Mouse (Mus musculus): Measurements from ENCODE around the gene Cited4. TPM values are rescaled to one million over a fixed set of nuclear protein-coding genes. Genes with fewer than 3 reads are reported as not detected.
A peak's percentile ranks its signal among the peaks of the same experiment; 100 is the strongest.

Gene Cited4
- polyA plus RNA-seq, 1 experiment from 2014 or later: 7.6 TPM

DNA sequence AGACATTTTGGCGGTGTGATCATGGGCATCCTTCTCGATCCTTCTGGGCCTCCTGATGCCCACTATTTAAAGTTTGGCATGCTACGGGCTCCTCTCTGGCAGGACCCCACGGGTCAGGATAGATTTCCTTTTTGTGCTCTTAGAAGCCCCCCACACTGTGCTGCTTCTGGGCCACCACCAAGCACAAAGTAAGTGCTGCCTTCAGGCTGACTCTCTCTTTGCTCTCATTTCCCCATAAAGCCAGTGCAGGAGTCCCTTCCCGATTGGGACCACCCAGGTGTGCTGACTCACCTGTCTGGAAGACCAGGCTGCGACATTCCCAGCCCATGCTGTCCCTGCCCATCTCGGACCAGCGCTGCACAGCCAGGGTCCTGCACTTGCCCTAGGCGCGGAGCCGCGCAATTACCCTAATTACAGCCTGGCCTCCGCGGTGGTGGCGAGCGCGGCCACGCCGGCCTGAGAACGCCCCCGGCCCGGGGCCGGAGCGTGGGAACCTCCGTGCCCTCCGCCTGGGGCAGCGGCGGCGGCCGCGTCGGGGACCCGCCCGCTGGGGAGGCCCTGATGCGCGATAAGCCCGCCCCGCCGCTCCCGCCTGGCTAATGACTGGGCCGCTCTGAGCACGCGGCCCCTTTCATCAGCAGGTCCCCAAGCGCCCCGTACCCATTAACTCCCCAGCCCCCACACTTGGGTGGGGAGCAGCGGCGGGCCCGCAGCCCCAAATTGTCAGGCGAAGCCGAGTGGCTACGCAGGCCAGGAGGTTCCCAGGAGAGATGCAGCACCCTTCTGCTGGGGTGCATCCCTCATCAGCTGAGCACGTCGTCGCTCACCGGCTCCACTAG lies 16.8 kb upstream of the Cited4 start:
- H3K9me3 ChIP-seq (replicated peaks; ENCODE audit: control insufficient read depth, low read length): no peaks in the 10 kb centered on the region
- ATAC-seq (replicated peaks; ENCODE audit: insufficient number of reproducible peaks, low FRiP score, low TSS enrichment, low read depth) (peak; percentile 64), DNase-seq (ENCODE audit: low spot score) (peak; percentile 44)
- peak overlapping the region; percentile 39; the same call in 1 of the 2 replicates for H3K9ac ChIP-seq (replicated peaks; ENCODE audit: low read length)
- no peaks in the 10 kb centered on the region for H3K36me3 ChIP-seq (replicated peaks; ENCODE audit: control insufficient read depth, insufficient read depth, low read depth, low read length)
- peak overlapping the region; percentile 44 for H3K4me3 ChIP-seq (ENCODE audit: low read depth, low read length)
- H3K4me1 ChIP-seq (ENCODE audit: control insufficient read depth, insufficient read depth, low read length): peaks cover 4% of the 10 kb centered on the region; the same call in 1 of the 2 replicates
- H3K27me3 ChIP-seq (ENCODE audit: control insufficient read depth, insufficient read depth, low read length): peaks cover 24% of the 10 kb centered on the region
- no peak overlapping the region for H3K27ac ChIP-seq (replicated peaks; ENCODE audit: low read depth, low read length)
- H3K4me2 ChIP-seq (ENCODE audit: low read depth, low read length): peak overlapping the region; percentile 89
- 5% methylated on average over 53 of the region's 55 CpGs for WGBS

DNA sequence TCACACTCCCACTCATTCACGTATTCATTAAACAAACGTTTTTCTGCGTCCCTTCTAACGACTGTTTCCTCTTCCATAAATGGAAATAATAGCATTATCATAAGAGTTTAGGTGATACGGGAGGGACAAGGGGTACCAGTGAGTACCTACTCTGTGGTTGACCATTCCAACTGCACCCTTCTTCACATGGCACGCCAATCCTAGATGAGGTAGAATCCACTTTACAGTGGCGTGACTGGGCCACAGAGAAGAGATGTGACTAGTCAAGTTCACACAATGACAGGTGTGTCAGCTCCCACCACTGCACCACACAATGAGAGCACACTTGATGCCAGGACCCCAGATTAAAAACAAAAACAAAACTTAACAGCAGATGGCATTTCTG lies 16.2 kb upstream of the Cited4 start:
- no peak for DNase-seq (ENCODE audit: low spot score)
- Histone ChIP-seq H3K36me3 (replicated peaks; ENCODE audit: control insufficient read depth, insufficient read depth, low read depth, low read length) (no peaks in the 10 kb centered on the region), H3K27me3 (ENCODE audit: control insufficient read depth, insufficient read depth, low read length) (peaks cover 24% of the 10 kb centered on the region), H3K9me3 (replicated peaks; ENCODE audit: control insufficient read depth, low read length) (no peaks in the 10 kb centered on the region), H3K9ac (replicated peaks; ENCODE audit: low read length) (0 out of 2 replicates have a peak overlapping the region, but pooled peaks have one; percentile 39), H3K4me2 (ENCODE audit: low read depth, low read length) (peak overlapping the region; percentile 89), H3K4me3 (ENCODE audit: low read depth, low read length) (peak overlapping the region; percentile 44), H3K27ac (replicated peaks; ENCODE audit: low read depth, low read length) (no peak overlapping the region), H3K4me1 (ENCODE audit: control insufficient read depth, insufficient read depth, low read length) (peaks cover 4% of the 10 kb centered on the region; the same call in 1 of the 2 replicates)
- no peak for ATAC-seq (replicated peaks; ENCODE audit: insufficient number of reproducible peaks, low FRiP score, low TSS enrichment, low read depth)
- WGBS: 28% methylated on average over 7 of the region's 7 CpGs

DNA sequence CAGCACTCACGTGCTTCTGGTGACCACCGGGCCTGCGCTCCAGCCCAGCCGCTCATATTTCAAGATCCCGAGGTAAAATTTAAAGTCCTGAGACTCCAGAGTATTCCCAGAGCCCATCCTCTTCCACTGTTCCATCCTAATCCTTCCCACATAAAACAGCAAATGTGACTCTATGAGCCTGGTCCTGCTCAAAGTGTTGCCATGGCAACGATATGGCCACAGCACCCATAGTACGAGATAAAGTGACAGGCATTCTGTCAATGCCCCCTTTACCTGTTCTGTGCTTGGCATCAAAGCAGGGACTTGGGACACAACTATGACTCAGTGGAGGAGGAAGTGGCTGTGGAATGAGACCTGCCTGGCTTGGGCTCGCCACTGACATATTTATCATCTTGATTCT lies 10.5 kb upstream of the Cited4 start:
- WGBS: 72% methylated on average over 8 of the region's 8 CpGs
- Histone ChIP-seq H3K27ac (replicated peaks; ENCODE audit: low read depth, low read length) (no peak overlapping the region), H3K4me3 (ENCODE audit: low read depth, low read length) (no peak overlapping the region)

DNA sequence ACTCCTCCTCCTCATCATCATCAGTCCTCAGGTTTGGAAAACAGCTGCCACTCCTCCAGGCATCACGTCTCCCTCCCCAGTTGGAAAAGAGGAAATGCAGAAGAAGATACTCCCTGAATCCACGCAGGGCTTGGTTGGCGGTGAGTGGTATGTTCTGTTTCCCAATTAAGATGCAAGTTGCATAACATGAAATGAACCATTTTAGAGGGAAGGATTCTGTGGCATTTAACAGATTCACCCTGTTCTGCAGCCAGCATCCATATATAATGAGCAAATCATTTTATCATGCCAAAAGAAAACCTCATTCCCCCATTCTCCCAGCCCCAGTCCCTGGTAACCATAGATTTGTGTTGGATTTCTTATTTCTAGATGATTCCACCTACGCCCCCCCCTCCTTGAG lies 5.9 kb upstream of the Cited4 start:
- Histone ChIP-seq H3K4me3 (ENCODE audit: low read depth, low read length) (no peak overlapping the region), H3K9me3 (replicated peaks; ENCODE audit: control insufficient read depth, low read length) (no peaks in the 10 kb centered on the region), H3K9ac (replicated peaks; ENCODE audit: low read length) (no peak overlapping the region), H3K27ac (replicated peaks; ENCODE audit: low read depth, low read length) (no peak overlapping the region), H3K4me2 (ENCODE audit: low read depth, low read length) (no peak overlapping the region), H3K4me1 (ENCODE audit: control insufficient read depth, insufficient read depth, low read length) (no peaks in the 10 kb centered on the region), H3K27me3 (ENCODE audit: control insufficient read depth, insufficient read depth, low read length) (no peaks in the 10 kb centered on the region), H3K36me3 (replicated peaks; ENCODE audit: control insufficient read depth, insufficient read depth, low read depth, low read length) (no peaks in the 10 kb centered on the region)
- ATAC-seq (replicated peaks; ENCODE audit: insufficient number of reproducible peaks, low FRiP score, low TSS enrichment, low read depth): no peak
- DNase-seq (ENCODE audit: low spot score): no peak
- 76% methylated on average over 4 of the region's 4 CpGs for WGBS

More for the DNA sequence above, 10.5 kb upstream of the Cited4 start:
- H3K36me3 ChIP-seq (replicated peaks; ENCODE audit: control insufficient read depth, insufficient read depth, low read depth, low read length): no peaks in the 10 kb centered on the region
- H3K9me3 ChIP-seq (replicated peaks; ENCODE audit: control insufficient read depth, low read length): no peaks in the 10 kb centered on the region
- no peak overlapping the region for H3K9ac ChIP-seq (replicated peaks; ENCODE audit: low read length)
- DNase-seq (ENCODE audit: low spot score): no peak
- no peak overlapping the region for H3K4me2 ChIP-seq (ENCODE audit: low read depth, low read length)
- no peaks in the 10 kb centered on the region for H3K4me1 ChIP-seq (ENCODE audit: control insufficient read depth, insufficient read depth, low read length)
- H3K27me3 ChIP-seq (ENCODE audit: control insufficient read depth, insufficient read depth, low read length): peaks cover 2% of the 10 kb centered on the region; the same call in 1 of the 2 replicates
- ATAC-seq (replicated peaks; ENCODE audit: insufficient number of reproducible peaks, low FRiP score, low TSS enrichment, low read depth): no peak

DNA sequence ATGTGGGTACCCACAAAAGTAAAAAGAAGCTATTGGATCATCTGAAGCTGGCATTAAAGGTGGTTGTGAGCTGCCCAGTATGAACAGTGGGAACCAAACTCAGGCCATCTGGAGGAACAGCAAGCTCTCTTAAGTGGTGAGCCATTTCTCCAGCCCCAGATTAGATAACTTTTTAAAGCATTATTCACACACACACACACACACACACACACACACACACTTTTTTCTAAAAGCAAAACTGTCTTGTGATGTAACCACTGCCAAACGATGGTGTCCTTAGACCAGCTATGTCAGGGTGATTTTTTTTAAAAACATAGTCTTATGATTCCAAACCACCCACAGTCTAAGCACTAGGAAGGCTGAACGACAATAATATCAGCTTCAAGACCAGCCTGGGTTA lies 1.8 kb upstream of the Cited4 start:
- 77% methylated on average over 2 of the region's 2 CpGs for WGBS
- Histone ChIP-seq H3K4me2 (ENCODE audit: low read depth, low read length) (no peak overlapping the region), H3K4me3 (ENCODE audit: low read depth, low read length) (no peak overlapping the region), H3K9ac (replicated peaks; ENCODE audit: low read length) (no peak overlapping the region), H3K4me1 (ENCODE audit: control insufficient read depth, insufficient read depth, low read length) (no peaks in the 10 kb centered on the region), H3K27me3 (ENCODE audit: control insufficient read depth, insufficient read depth, low read length) (peaks cover 20% of the 10 kb centered on the region), H3K36me3 (replicated peaks; ENCODE audit: control insufficient read depth, insufficient read depth, low read depth, low read length) (no peaks in the 10 kb centered on the region), H3K9me3 (replicated peaks; ENCODE audit: control insufficient read depth, low read length) (no peaks in the 10 kb centered on the region), H3K27ac (replicated peaks; ENCODE audit: low read depth, low read length) (no peak overlapping the region)
- ATAC-seq (replicated peaks; ENCODE audit: insufficient number of reproducible peaks, low FRiP score, low TSS enrichment, low read depth): no peak
- no peak for DNase-seq (ENCODE audit: low spot score)

DNA sequence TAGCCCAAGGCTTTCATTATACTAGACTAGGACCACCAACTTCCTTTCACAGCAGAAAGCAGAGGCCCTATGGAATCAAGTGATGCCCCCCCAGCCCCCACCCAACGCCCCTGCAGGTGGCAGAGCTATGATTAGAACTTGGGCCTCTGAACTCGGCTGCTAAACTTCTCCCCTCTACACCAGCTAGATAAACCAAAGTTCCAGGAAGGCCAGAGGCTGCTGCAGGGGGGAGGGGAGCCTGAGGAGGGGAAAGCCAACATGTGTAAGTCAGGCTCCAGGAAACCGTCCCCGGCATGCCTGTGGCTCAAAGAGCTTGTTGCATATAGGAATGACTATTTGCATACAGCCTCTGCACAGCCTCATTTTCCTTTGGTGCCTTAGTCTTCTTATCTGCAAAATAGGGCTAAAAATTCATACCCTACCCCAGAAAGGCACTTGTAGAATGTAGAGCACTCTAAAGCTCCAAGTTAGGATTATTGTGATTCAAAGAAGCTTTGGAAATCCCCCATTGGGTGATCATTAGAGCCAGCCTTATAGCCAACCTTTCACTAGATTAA lies 1.1 kb upstream of the Cited4 start:
- DNase-seq (ENCODE audit: low spot score) (no peak), ATAC-seq (replicated peaks; ENCODE audit: insufficient number of reproducible peaks, low FRiP score, low TSS enrichment, low read depth) (no peak)
- no peaks in the 10 kb centered on the region for H3K9me3 ChIP-seq (replicated peaks; ENCODE audit: control insufficient read depth, low read length)
- H3K27me3 ChIP-seq (ENCODE audit: control insufficient read depth, insufficient read depth, low read length): peaks cover 20% of the 10 kb centered on the region
- H3K4me1 ChIP-seq (ENCODE audit: control insufficient read depth, insufficient read depth, low read length): no peaks in the 10 kb centered on the region
- no peaks in the 10 kb centered on the region for H3K36me3 ChIP-seq (replicated peaks; ENCODE audit: control insufficient read depth, insufficient read depth, low read depth, low read length)
- 33% methylated on average over 4 of the region's 4 CpGs for WGBS
- no peak overlapping the region for H3K4me2 ChIP-seq (ENCODE audit: low read depth, low read length)
- no peak overlapping the region for H3K27ac ChIP-seq (replicated peaks; ENCODE audit: low read depth, low read length)
- no peak overlapping the region for H3K4me3 ChIP-seq (ENCODE audit: low read depth, low read length)
- H3K9ac ChIP-seq (replicated peaks; ENCODE audit: low read length): no peak overlapping the region

DNA sequence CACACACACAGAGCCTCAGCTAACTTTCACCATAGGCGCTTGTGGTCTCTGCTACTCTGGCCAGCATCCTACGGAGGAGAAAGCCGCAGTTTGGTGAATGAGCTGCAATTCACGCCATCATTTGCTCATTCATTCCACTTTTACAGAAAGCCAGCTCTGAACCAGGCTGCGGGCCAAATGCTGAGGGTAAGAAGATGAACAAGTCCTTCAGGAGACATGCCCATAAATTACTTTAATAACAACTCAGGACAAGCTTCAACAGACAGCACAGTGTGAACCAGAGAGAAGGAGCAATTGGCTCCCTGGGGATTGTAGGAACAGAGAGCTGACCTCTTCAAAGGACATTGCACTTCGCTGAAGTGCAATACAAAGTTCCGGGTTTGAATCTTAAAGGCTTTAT lies 590 bp upstream of the Cited4 start:
- no peak for ATAC-seq (replicated peaks; ENCODE audit: insufficient number of reproducible peaks, low FRiP score, low TSS enrichment, low read depth)
- no peaks in the 10 kb centered on the region for H3K4me1 ChIP-seq (ENCODE audit: control insufficient read depth, insufficient read depth, low read length)
- DNase-seq (ENCODE audit: low spot score): no peak
- H3K27me3 ChIP-seq (ENCODE audit: control insufficient read depth, insufficient read depth, low read length): peaks cover 20% of the 10 kb centered on the region
- H3K27ac ChIP-seq (replicated peaks; ENCODE audit: low read depth, low read length): no peak overlapping the region
- WGBS: 66% methylated on average over 7 of the region's 7 CpGs
- H3K4me2 ChIP-seq (ENCODE audit: low read depth, low read length): no peak overlapping the region; the same call in 1 of the 2 replicates
- no peaks in the 10 kb centered on the region for H3K9me3 ChIP-seq (replicated peaks; ENCODE audit: control insufficient read depth, low read length)
- H3K4me3 ChIP-seq (ENCODE audit: low read depth, low read length): no peak overlapping the region
- no peaks in the 10 kb centered on the region for H3K36me3 ChIP-seq (replicated peaks; ENCODE audit: control insufficient read depth, insufficient read depth, low read depth, low read length)
- no peak overlapping the region for H3K9ac ChIP-seq (replicated peaks; ENCODE audit: low read length)

DNA sequence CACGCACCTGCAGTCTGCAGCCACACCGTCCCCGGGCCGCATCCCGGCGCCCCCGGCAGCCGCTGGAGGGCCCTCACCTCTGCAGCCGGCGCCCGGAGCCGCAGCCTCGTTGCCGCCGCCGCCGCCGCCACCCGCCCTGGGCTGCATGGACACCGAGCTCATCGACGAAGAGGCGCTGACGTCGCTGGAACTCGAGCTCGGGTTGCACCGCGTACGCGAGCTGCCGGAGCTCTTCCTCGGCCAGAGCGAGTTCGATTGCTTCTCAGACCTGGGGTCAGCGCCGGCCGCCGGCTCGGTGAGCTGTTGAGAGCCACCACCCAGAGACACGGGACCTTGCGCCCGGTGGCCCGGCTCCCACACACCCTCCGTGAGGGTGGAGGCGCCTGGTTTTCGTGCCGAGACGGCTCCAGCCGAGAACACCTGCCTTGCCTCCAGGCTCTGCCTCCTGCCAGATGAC lies 701 bp downstream of the Cited4 start:
- Histone ChIP-seq H3K27ac (replicated peaks; ENCODE audit: low read depth, low read length) (no peak overlapping the region), H3K9me3 (replicated peaks; ENCODE audit: control insufficient read depth, low read length) (no peaks in the 10 kb centered on the region), H3K4me3 (ENCODE audit: low read depth, low read length) (peak overlapping the region; percentile 58), H3K4me2 (ENCODE audit: low read depth, low read length) (peak overlapping the region; percentile 100), H3K27me3 (ENCODE audit: control insufficient read depth, insufficient read depth, low read length) (peaks cover 20% of the 10 kb centered on the region), H3K9ac (replicated peaks; ENCODE audit: low read length) (peak overlapping the region; percentile 44), H3K36me3 (replicated peaks; ENCODE audit: control insufficient read depth, insufficient read depth, low read depth, low read length) (no peaks in the 10 kb centered on the region), H3K4me1 (ENCODE audit: control insufficient read depth, insufficient read depth, low read length) (no peaks in the 10 kb centered on the region)
- ATAC-seq (replicated peaks; ENCODE audit: insufficient number of reproducible peaks, low FRiP score, low TSS enrichment, low read depth): peak; percentile 24; the same call in 1 of the 2 replicates
- under 1% methylated on average over 45 of the region's 50 CpGs for WGBS
- peak; percentile 63 for DNase-seq (ENCODE audit: low spot score)
